Mouse (Mus musculus) right cerebral cortex, postnatal 25 days (tissue): ENCODE measurements around the gene Ankrd24.

ENCODE experiments used
- DNase-seq: peaks from one replicate; pipeline ENCODE4 v3.0.0; 2022

The Ankrd24 gene

DNA sequence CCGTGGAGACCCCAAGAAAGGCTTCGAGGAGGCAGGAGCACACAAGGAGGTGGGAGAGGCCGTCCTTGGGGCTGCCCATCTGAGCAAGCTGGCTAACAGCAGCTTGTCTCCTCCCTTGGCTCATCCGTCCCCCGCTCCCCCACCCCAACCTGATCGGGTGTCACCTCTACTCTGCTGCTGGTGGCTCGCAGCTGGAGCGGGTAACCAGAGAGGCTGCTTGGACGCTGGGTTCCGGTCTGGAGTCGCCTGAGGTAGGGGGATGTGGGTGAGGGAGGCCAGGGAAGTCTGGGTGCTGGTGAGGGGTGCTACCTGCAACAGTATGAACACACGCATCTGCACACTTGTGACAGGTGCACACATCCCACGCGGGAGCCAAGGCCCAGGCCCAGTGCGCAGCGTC is at the start of gene Ankrd24:
Gene Ankrd24 (plus strand): TSS at position 151 of the 400 bp plus-strand sequence.
- DNase-seq = no peak

DNA sequence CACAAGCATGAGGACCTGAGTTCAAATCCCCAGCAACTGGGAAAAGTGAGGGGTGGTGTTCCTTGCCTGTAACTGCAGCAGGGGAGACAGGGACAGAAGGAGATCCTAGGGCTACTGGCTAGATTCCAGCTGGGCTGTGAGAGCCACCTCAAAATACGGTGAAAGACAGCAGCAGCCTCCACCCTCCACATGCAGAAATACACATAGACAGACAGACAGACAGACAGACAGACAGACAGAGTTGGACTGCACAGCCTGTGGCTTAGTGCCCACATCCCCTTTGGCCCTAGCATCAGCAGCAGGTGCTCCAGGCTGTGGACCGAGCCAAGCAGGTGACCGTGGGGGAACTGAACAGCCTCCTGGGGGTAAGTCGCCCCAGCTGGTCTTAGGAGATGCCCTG is 48.4 kb upstream of the Ankrd24 start:
- no peak for DNase-seq

- no peak for DNase-seq
Measured at GRCm38 (mm10) chr10:81580441-81581070, 47.8 kb upstream of the Ankrd24 start.

DNA sequence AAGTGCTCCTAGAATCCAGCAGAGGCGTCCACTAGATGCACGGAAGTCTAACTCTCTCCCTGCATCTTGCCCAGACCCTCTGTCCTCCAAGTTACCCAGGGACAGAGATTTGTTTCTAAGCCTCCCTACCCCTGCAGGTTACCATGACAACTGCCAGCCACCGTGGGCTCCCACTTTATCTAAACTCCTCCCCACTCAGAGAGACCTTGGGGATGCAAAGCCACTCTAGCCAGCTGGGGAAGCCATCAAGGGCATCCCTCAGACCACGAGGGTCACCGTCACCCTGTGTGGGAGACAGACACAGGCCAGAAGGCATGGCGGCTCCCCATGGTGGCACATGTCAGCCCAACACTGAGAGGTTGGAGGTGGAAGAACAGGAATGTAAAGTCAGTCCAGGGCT is 45.0 kb upstream of the Ankrd24 start:
- DNase-seq = no peak

GRCm38 (mm10) chr10:81588739-81589138 is 39.6 kb upstream of the Ankrd24 start:
- no peak for DNase-seq

GRCm38 (mm10) chr10:81591846-81592245 is 36.5 kb upstream of the Ankrd24 start:
- no peak for DNase-seq

- no peak for DNase-seq
Measured at GRCm38 (mm10) chr10:81592631-81593030, 35.7 kb upstream of the Ankrd24 start.

DNA sequence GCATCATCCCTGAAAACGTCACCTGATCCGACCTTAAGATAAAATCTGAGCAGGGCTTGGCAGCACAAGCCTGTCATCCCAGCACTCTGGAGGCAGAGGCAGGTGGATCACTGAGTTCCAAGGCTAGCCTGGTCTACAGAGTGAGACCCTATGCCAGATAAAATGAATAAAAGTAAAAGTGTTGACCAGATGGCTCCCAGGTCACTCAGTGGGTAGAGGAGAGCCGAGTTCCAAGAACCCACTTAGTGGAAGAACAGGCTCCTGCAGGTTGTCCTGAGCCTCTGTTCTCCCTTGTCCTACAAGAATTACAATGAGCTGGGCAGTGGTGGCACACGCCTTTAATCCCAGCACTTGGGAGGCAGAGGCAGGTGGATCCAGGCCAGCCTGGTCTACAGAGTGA is 35.1 kb upstream of the Ankrd24 start:
- DNase-seq = no peak

- DNase-seq = no peak
Measured at GRCm38 (mm10) chr10:81593935-81594334, 34.4 kb upstream of the Ankrd24 start.

DNA sequence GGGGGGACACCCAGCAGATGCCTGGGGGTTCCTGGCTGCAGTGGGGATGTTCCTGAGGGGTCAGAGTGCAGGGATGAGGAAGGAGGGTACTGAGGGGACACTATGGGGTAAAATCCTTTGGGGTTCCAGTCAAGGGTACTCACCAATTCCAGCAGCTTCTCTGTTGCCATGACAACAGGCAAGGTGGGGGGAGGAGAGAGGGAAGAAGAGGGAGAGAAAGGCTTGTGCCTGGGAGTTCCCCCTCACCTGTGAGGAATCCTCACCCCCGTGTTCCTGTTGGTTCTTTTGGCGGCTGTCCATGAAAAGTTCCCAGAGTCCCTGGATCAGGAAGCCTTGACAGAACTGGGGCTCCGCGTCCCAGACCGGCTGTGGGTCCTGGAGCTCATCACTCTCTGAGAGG is 32.7 kb upstream of the Ankrd24 start:
- DNase-seq = no peak

DNA sequence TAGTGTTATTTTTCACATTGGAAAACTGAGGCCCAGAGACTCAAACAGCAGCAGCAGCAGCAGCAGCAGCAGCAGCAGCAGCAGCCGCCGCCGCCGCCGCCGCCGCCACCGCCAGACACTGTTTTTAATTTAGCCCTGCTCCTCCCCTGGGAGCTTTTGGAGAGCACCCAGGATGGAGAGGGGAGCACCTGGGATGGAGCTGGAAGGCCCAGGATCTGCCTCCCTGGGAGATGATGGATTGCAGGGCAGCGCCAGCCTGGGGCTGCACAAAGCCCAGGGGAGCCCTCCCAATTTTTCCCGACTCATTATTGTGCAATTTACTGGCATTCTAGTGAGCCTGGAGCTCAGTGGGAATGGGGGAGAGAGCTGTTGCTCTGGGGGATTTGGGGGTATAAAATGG is 31.7 kb upstream of the Ankrd24 start:
- DNase-seq = peak; percentile 19

GRCm38 (mm10) chr10:81597137-81597950 is 31.0 kb upstream of the Ankrd24 start:
- peak; percentile 35 for DNase-seq

- no peak for DNase-seq
Measured at GRCm38 (mm10) chr10:81598342-81598741, 30.0 kb upstream of the Ankrd24 start.

- DNase-seq = no peak
Measured at GRCm38 (mm10) chr10:81598871-81599270, 29.5 kb upstream of the Ankrd24 start.

DNA sequence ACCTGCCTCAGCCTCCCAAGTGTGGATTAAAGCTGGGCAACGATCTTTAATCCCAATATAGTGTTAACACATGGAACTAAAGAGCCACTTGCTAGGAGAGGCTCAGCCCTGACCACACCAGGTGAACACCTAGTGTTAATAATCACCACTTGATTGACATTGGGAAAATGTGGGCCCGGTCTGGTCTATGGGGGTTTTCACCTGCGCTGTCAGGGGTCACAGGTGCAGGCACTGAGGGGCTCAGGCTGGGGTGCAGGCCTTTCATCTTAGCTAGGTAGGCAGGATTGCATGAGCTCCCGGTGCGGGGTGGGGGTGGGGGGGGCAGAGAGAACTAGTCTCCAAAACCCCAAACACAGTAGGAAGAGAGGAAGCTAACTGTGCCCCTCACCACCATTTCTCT is 28.7 kb upstream of the Ankrd24 start:
- no peak for DNase-seq

GRCm38 (mm10) chr10:81600096-81600495 is 28.2 kb upstream of the Ankrd24 start:
- DNase-seq = no peak

GRCm38 (mm10) chr10:81600738-81601203 is 27.6 kb upstream of the Ankrd24 start, which contains the start of gene Tle6:
Gene Tle6, minus strand, starts transcription at chr10:81601073.
- DNase-seq = peak; percentile 86

DNA sequence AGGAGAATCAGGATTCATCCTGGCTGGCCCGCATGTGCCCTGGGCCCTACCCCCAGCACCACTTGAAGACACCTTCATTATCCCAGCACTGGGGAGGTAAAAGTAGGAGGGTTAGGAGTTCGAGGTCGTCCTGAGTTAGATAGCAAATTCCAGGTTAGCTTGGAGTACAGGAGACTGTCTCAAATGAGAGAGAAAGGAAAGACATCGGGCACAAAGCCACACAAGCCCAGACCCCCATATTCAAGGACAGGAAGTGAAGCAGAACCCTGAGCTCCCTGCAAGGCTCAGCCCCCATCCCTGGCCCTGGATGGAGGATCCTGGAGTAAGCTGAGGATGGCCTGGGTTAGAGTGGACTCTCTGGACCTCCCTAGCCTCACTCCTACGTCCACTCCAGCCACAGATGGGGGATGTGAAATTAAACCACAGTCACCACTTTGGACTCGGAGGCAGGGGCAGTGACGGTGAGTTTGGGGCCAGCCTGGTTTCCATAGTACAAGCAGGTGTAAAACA is 26.9 kb upstream of the Ankrd24 start:
- no peak for DNase-seq

GRCm38 (mm10) chr10:81602741-81603151 is 25.6 kb upstream of the Ankrd24 start:
- DNase-seq = no peak

GRCm38 (mm10) chr10:81604019-81604967 is 24.0 kb upstream of the Ankrd24 start:
- no peak for DNase-seq

DNA sequence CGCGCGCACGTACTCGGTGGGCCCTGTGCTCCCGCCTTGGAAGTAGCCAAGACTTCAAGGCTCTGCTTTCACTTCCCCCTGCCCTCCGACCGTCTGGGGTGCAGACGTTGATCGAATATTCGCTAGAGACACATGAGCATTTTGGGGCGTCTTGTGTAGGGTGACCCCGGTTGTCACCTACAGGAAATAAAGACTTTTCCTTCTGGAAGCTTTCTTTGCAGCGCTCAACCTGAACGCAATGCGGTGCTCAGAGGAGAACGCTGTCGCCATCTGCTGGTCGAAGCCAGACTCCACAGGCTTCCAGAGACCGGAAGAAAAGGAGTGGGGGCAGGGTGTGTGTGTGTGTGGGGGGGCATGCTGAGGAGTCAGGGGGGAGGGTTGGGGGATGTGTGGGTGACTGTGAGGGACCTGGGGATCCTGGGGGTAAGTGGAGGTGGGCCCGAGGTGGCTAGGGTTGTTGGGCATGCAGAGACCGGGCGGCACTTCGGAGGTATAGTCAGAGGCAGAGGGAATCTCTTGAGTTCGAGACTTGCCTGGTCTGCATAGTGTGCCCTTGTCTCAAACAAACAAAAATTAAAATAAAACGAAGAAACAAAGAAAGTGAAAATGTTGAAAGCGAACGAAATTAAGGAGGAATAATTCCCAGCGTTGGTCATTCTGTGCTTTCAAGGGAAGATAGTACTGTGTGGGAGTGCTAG is 23.2 kb upstream of the Ankrd24 start:
- DNase-seq = peak; percentile 84

- DNase-seq = no peak
Measured at GRCm38 (mm10) chr10:81605666-81605973, 22.7 kb upstream of the Ankrd24 start.
